Mouse (Mus musculus) heart, adult 2 months (tissue): ENCODE results near the gene Cdca3.

ENCODE experiments used
- CTCF ChIP-seq: fragments of 200-600 bp; IDR thresholded peaks from 2 replicates; pipeline ENCODE4 v1.8.1; 2022; ENCODE audit warnings: antibody characterized with exemption, mild to moderate bottlenecking, moderate library complexity
- EP300 ChIP-seq: fragments of 200-500 bp; IDR thresholded peaks from 2 replicates; pipeline ENCODE4 v1.6.1; 2011; ENCODE audit warnings: low read depth, low read length, control low read depth; ENCODE audit not compliant: insufficient read depth

DNA sequence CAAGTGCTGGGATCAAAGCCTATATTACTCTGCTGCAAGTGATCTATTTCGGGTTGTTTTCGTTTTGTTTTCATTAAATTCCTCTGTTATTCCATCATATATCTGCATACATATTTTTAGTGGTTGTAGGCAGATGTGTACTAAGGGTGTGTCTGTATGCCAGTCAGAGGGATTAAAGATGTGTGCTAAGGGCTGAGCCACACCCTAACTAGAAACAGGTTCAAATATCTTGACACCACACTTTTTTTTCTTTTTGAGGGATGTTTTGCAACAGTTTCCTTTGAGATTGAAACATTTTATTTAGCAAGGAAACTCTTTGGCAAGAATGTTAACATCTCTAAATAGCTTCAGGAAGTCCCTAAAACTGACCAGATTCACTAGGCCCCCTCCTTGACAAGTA lies 33.1 kb upstream of the Cdca3 start:
- TF ChIP-seq CTCF (no peak), EP300 (no peak)
